Mouse (Mus musculus) layer of hippocampus, postnatal 14 days (tissue): ENCODE results near the gene A130010J15Rik. TPM values are rescaled to one million over a fixed set of nuclear protein-coding genes. Genes with fewer than 3 reads are reported as not detected.

ENCODE experiments used
- DNase-seq, 2 experiments: peaks; one replicate each; pipeline ENCODE4 v3.0.0; 2021 to 2022; ENCODE audit warnings: low spot score in 2 of 2, mixed read lengths in 1 of 2
- long read RNA-seq, 2 experiments: library from polyadenylated mRNA; stranded (forward); transcript quantifications; one replicate each; pipeline ENCODE4 v2.0.0; 2021
- total RNA-seq, 2 experiments: library from RNA; stranded (reverse); gene quantifications; 2 replicates each; pipeline ENCODE4 v1.2.3; 2021

A130010J15Rik gene
- 1 to 10 TPM; 5.1 to 6.7 TPM for total RNA-seq
- long read RNA-seq, experiment 1, partial matches to known transcripts = 0 of 6 reads
- long read RNA-seq, experiment 1, other reads (novel, unspliced or antisense) = 2 of 6 reads
- long read RNA-seq, experiment 2, transcript A130010J15Rik-201 (2 exons, 2,257 nt) = major isoform, 8 of 10 reads
- long read RNA-seq, experiment 2, partial matches to known transcripts = 0 of 10 reads
- long read RNA-seq, experiment 2, other reads (novel, unspliced or antisense) = 1 of 10 reads

- no peak for DNase-seq
Measured at GRCm38 (mm10) chr1:193167746-193168145, at the start of gene A130010J15Rik. Gene A130010J15Rik (plus strand): TSS chr1:193168046.

GRCm38 (mm10) chr1:193122793-193123192 is 45.1 kb upstream of the A130010J15Rik start:
- no peak for DNase-seq

GRCm38 (mm10) chr1:193123290-193123689 is 44.6 kb upstream of the A130010J15Rik start:
- DNase-seq = no peak

- DNase-seq = peak in 1 of 2 experiments; percentile 36
Measured at GRCm38 (mm10) chr1:193125835-193126234, 42.0 kb upstream of the A130010J15Rik start.

GRCm38 (mm10) chr1:193128055-193128454 is 39.8 kb upstream of the A130010J15Rik start:
- DNase-seq = no peak

GRCm38 (mm10) chr1:193129321-193129720 is 38.5 kb upstream of the A130010J15Rik start:
- DNase-seq = no peak

- peak; percentile 94 to 98 for DNase-seq
Measured at GRCm38 (mm10) chr1:193129786-193130455, 37.9 kb upstream of the A130010J15Rik start, which contains the start of gene Diexf. Gene Diexf (minus strand): TSS chr1:193130272.

- no peak for DNase-seq
Measured at GRCm38 (mm10) chr1:193130456-193130825, 37.4 kb upstream of the A130010J15Rik start.

GRCm38 (mm10) chr1:193130839-193131238 is 37.0 kb upstream of the A130010J15Rik start:
- no peak for DNase-seq

GRCm38 (mm10) chr1:193131311-193131948 is 36.4 kb upstream of the A130010J15Rik start:
- no peak for DNase-seq

- DNase-seq = no peak
Measured at GRCm38 (mm10) chr1:193132385-193132784, 35.5 kb upstream of the A130010J15Rik start.

- no peak for DNase-seq
Measured at GRCm38 (mm10) chr1:193133726-193134125, 34.1 kb upstream of the A130010J15Rik start.

- DNase-seq = no peak
Measured at GRCm38 (mm10) chr1:193138087-193138486, 29.8 kb upstream of the A130010J15Rik start.

- DNase-seq = no peak
Measured at GRCm38 (mm10) chr1:193138669-193139068, 29.2 kb upstream of the A130010J15Rik start.

GRCm38 (mm10) chr1:193141118-193141517 is 26.7 kb upstream of the A130010J15Rik start:
- no peak for DNase-seq

GRCm38 (mm10) chr1:193142517-193143062 is 25.3 kb upstream of the A130010J15Rik start:
- DNase-seq = no peak

- no peak for DNase-seq
Measured at GRCm38 (mm10) chr1:193144516-193144915, 23.3 kb upstream of the A130010J15Rik start.

- no peak for DNase-seq
Measured at GRCm38 (mm10) chr1:193145101-193145500, 22.7 kb upstream of the A130010J15Rik start.

GRCm38 (mm10) chr1:193146416-193146815 is 21.4 kb upstream of the A130010J15Rik start:
- DNase-seq = no peak

GRCm38 (mm10) chr1:193149231-193149630 is 18.6 kb upstream of the A130010J15Rik start:
- no peak for DNase-seq

- DNase-seq = peak; percentile 19 to 31
Measured at GRCm38 (mm10) chr1:193151134-193151533, 16.7 kb upstream of the A130010J15Rik start.

- DNase-seq = no peak
Measured at GRCm38 (mm10) chr1:193152872-193153271, 15.0 kb upstream of the A130010J15Rik start, which contains the start of gene Irf6. Gene Irf6 (plus strand): TSS chr1:193153111.
